Mouse (Mus musculus) kidney, embryonic 15.5 days (tissue): Measurements from ENCODE around the gene Ipo4. TPM values are rescaled to one million over a fixed set of nuclear protein-coding genes. Genes with fewer than 3 reads are reported as not detected.

Experiments used
- ATAC-seq: fragments of 200-750 bp; cut with Nextera tagmentation; replicated peaks from 2 replicates; pipeline ENCODE4 v1.8.0; 2017; ENCODE audit warnings: moderate TSS enrichment; ENCODE audit not compliant: low FRiP score
- H3K27ac ChIP-seq: fragments of 300-500 bp; sonication (generic); 2 replicates; pipeline ENCODE4 v1.5.1; 2015; ENCODE audit warnings: mild to moderate bottlenecking, inconsistent platforms
- H3K27me3 ChIP-seq: fragments of 300-500 bp; sonication (generic); 2 replicates; pipeline ENCODE4 v1.6.1; 2015; ENCODE audit warnings: inconsistent platforms
- H3K36me3 ChIP-seq: fragments of 300-500 bp; sonication (generic); 2 replicates; pipeline ENCODE4 v1.6.1; 2015; ENCODE audit warnings: inconsistent platforms
- H3K4me1 ChIP-seq: fragments of 300-500 bp; sonication (generic); 2 replicates; pipeline ENCODE4 v1.6.1; 2015; ENCODE audit warnings: inconsistent platforms
- H3K4me2 ChIP-seq: fragments of 300-500 bp; sonication (generic); 2 replicates; pipeline ENCODE4 v1.6.1; 2015; ENCODE audit warnings: moderate library complexity, mild to moderate bottlenecking, inconsistent platforms
- H3K4me3 ChIP-seq: fragments of 300-500 bp; sonication (generic); replicated peaks from 2 replicates; pipeline ENCODE4 v1.5.1; 2015; ENCODE audit warnings: mild to moderate bottlenecking, inconsistent platforms
- H3K9ac ChIP-seq: fragments of 300-500 bp; sonication (generic); 2 replicates; pipeline ENCODE4 v1.6.1; 2015; ENCODE audit warnings: mild to moderate bottlenecking, inconsistent platforms
- H3K9me3 ChIP-seq: fragments of 300-500 bp; sonication (generic); replicated peaks from 2 replicates; pipeline ENCODE4 v1.6.1; 2016; ENCODE audit warnings: inconsistent platforms
- WGBS: fragments of 180-500 bp; shearing (Covaris S2); methylation state at CpG from one replicate; pipeline ENCODE4 v1.1.7; 2015; ENCODE audit warnings: mixed read lengths; 5-methylcytosine and 5-hydroxymethylcytosine counted together
- polyA plus RNA-seq: library from polyadenylated mRNA; unstranded; fragments of >200 nt; fragmentation: Nextera tagmentation; extraction: Ambion mirVana; gene quantifications from 2 replicates; pipeline ENCODE4 v1.2.1, GENCODE M21; 2015

Ipo4 gene
- polyA plus RNA-seq: 97.4 and 115 TPM in 2 replicates

- H3K9ac ChIP-seq: peak within 1 kb of the TSS; percentile 59
- no peaks in the 10 kb centered on the region for H3K9me3 ChIP-seq
- H3K27me3 ChIP-seq: no peaks in the 10 kb centered on the region
- WGBS: 2% methylated on average over 33 of the region's 33 CpGs
- peak within 1 kb of the TSS; percentile 80 for H3K4me2 ChIP-seq
- H3K4me3 ChIP-seq: peak within 1 kb of the TSS; percentile 62
- peak within 1 kb of the TSS; percentile 54 for H3K27ac ChIP-seq
- H3K36me3 ChIP-seq: peaks cover 83% of the 10 kb centered on the region
- ATAC-seq: peak; percentile 89
- peaks cover 18% of the 10 kb centered on the region for H3K4me1 ChIP-seq
Measured at GRCm38 (mm10) chr14:55635523-55636007, at the start of gene Ipo4. Ipo4 (minus strand) TSS chr14:55635957.

- WGBS: 10% methylated on average over 3 of the region's 3 CpGs
Measured at GRCm38 (mm10) chr14:55682118-55682493, 46.3 kb upstream of the Ipo4 start.

GRCm38 (mm10) chr14:55681160-55682117 is 45.7 kb upstream of the Ipo4 start, which contains the start of gene Tinf2:
Tinf2 (minus strand) TSS chr14:55681820.
- Histone ChIP-seq H3K4me3 (peak within 1 kb of the TSS; percentile 84), H3K9ac (peak within 1 kb of the TSS; percentile 83), H3K4me2 (peak within 1 kb of the TSS; percentile 67), H3K27ac (peak within 1 kb of the TSS; percentile 94), H3K36me3 (peaks cover 37% of the 10 kb centered on the region), H3K4me1 (peaks cover 14% of the 10 kb centered on the region), H3K27me3 (no peaks in the 10 kb centered on the region), H3K9me3 (no peaks in the 10 kb centered on the region)
- ATAC-seq: peak; percentile 96
- WGBS: under 1% methylated on average over 66 of the region's 66 CpGs

More at GRCm38 (mm10) chr14:55682118-55682493, 46.3 kb upstream of the Ipo4 start:
- peaks cover 31% of the 10 kb centered on the region for H3K36me3 ChIP-seq
- H3K27ac ChIP-seq: peak overlapping the region; percentile 94
- peak overlapping the region; percentile 84 for H3K4me3 ChIP-seq
- ATAC-seq: peak; percentile 26
- peak overlapping the region; percentile 67 for H3K4me2 ChIP-seq
- no peaks in the 10 kb centered on the region for H3K9me3 ChIP-seq
- H3K9ac ChIP-seq: peak overlapping the region; percentile 83
- peaks cover 14% of the 10 kb centered on the region for H3K4me1 ChIP-seq
- H3K27me3 ChIP-seq: no peaks in the 10 kb centered on the region

- no peak overlapping the region for H3K4me3 ChIP-seq
- no peak for ATAC-seq
- H3K27ac ChIP-seq: no peak overlapping the region
- H3K9me3 ChIP-seq: no peaks in the 10 kb centered on the region
- no peak overlapping the region for H3K4me2 ChIP-seq
- H3K27me3 ChIP-seq: no peaks in the 10 kb centered on the region
- H3K36me3 ChIP-seq: peaks cover 55% of the 10 kb centered on the region
- H3K4me1 ChIP-seq: peaks cover 17% of the 10 kb centered on the region
- 85% methylated on average over 4 of the region's 4 CpGs for WGBS
- no peak overlapping the region for H3K9ac ChIP-seq
Measured at GRCm38 (mm10) chr14:55677615-55678014, 41.9 kb upstream of the Ipo4 start.

- Histone ChIP-seq H3K4me3 (peak overlapping the region; percentile 76), H3K36me3 (peaks cover 43% of the 10 kb centered on the region), H3K4me2 (peak overlapping the region; percentile 79), H3K27me3 (no peaks in the 10 kb centered on the region), H3K27ac (peak overlapping the region; percentile 90; the same call in 1 of the 2 replicates), H3K9ac (peak overlapping the region; percentile 51), H3K9me3 (no peaks in the 10 kb centered on the region), H3K4me1 (peaks cover 21% of the 10 kb centered on the region)
- 74% methylated on average over 7 of the region's 7 CpGs for WGBS
- ATAC-seq: no peak
Measured at GRCm38 (mm10) chr14:55672741-55673060, 36.9 kb upstream of the Ipo4 start.

- WGBS: under 1% methylated on average over 38 of the region's 38 CpGs
- peaks cover 37% of the 10 kb centered on the region for H3K36me3 ChIP-seq
Measured at GRCm38 (mm10) chr14:55671833-55672740, 36.3 kb upstream of the Ipo4 start, which contains the start of the genes Gmpr2 and Nedd8. Gmpr2 (plus strand) TSS chr14:55671941. Nedd8 (minus strand) TSS chr14:55672124.

GRCm38 (mm10) chr14:55671486-55671832 is 35.7 kb upstream of the Ipo4 start:
- H3K27ac ChIP-seq: peak overlapping the region; percentile 90
- H3K9ac ChIP-seq: peak overlapping the region; percentile 88
- H3K27me3 ChIP-seq: no peaks in the 10 kb centered on the region
- peak overlapping the region; percentile 76 for H3K4me3 ChIP-seq
- peaks cover 36% of the 10 kb centered on the region for H3K36me3 ChIP-seq
- peak; percentile 58 for ATAC-seq
- no peaks in the 10 kb centered on the region for H3K9me3 ChIP-seq
- H3K4me1 ChIP-seq: peaks cover 21% of the 10 kb centered on the region
- WGBS: 0% methylated on average over 12 of the region's 12 CpGs
- peak overlapping the region; percentile 79 for H3K4me2 ChIP-seq

More at GRCm38 (mm10) chr14:55671833-55672740, 36.3 kb upstream of the Ipo4 start, which contains the start of the genes Gmpr2 and Nedd8:
- ATAC-seq: peak; percentile 96
- H3K9me3 ChIP-seq: no peaks in the 10 kb centered on the region
- H3K4me2 ChIP-seq: peak within 1 kb of the TSS; percentile 79
- H3K4me3 ChIP-seq: peak within 1 kb of the TSS; percentile 76
- no peaks in the 10 kb centered on the region for H3K27me3 ChIP-seq
- peaks cover 21% of the 10 kb centered on the region for H3K4me1 ChIP-seq
- peak within 1 kb of the TSS; percentile 90 for H3K27ac ChIP-seq
- H3K9ac ChIP-seq: peak within 1 kb of the TSS; percentile 88

GRCm38 (mm10) chr14:55660636-55661035 is 24.9 kb upstream of the Ipo4 start:
- peak; percentile 20; the same call in 1 of the 2 replicates for ATAC-seq
- H3K9me3 ChIP-seq: no peaks in the 10 kb centered on the region

GRCm38 (mm10) chr14:55659960-55660573 is 24.3 kb upstream of the Ipo4 start, which contains the start of gene Mdp1:
Mdp1 (minus strand) TSS chr14:55660508.
- peaks cover 46% of the 10 kb centered on the region for H3K36me3 ChIP-seq
- ATAC-seq: peak; percentile 95
- H3K27ac ChIP-seq: peak within 1 kb of the TSS; percentile 69
- H3K4me2 ChIP-seq: peak within 1 kb of the TSS; percentile 59
- H3K4me3 ChIP-seq: peak within 1 kb of the TSS; percentile 62
- 0% methylated on average over 39 of the region's 39 CpGs for WGBS
- no peaks in the 10 kb centered on the region for H3K27me3 ChIP-seq
- H3K9ac ChIP-seq: peak within 1 kb of the TSS; percentile 61
- no peaks in the 10 kb centered on the region for H3K9me3 ChIP-seq
- H3K4me1 ChIP-seq: peaks cover 17% of the 10 kb centered on the region

More at GRCm38 (mm10) chr14:55660636-55661035, 24.9 kb upstream of the Ipo4 start:
- 52% methylated on average over 2 of the region's 2 CpGs for WGBS
- Histone ChIP-seq H3K4me1 (peaks cover 17% of the 10 kb centered on the region), H3K9ac (no peak overlapping the region), H3K4me3 (peak overlapping the region; percentile 62), H3K4me2 (peak overlapping the region; percentile 59), H3K36me3 (peaks cover 52% of the 10 kb centered on the region), H3K27me3 (no peaks in the 10 kb centered on the region), H3K27ac (0 out of 2 replicates have a peak overlapping the region, but pooled peaks have one; percentile 69)

- Histone ChIP-seq H3K36me3 (peaks cover 35% of the 10 kb centered on the region), H3K27me3 (no peaks in the 10 kb centered on the region), H3K4me2 (no peak overlapping the region), H3K9me3 (no peaks in the 10 kb centered on the region), H3K4me3 (no peak overlapping the region), H3K4me1 (peaks cover 17% of the 10 kb centered on the region), H3K9ac (no peak overlapping the region), H3K27ac (no peak overlapping the region)
- 91% methylated on average over 5 of the region's 5 CpGs for WGBS
- no peak for ATAC-seq
Measured at GRCm38 (mm10) chr14:55658011-55658410, 22.3 kb upstream of the Ipo4 start.

GRCm38 (mm10) chr14:55656935-55657334 is 21.2 kb upstream of the Ipo4 start:
- H3K27me3 ChIP-seq: no peaks in the 10 kb centered on the region
- 87% methylated on average over 3 of the region's 3 CpGs for WGBS
- H3K4me3 ChIP-seq: no peak overlapping the region
- no peak overlapping the region for H3K4me2 ChIP-seq
- no peak for ATAC-seq
- H3K36me3 ChIP-seq: peaks cover 27% of the 10 kb centered on the region
- H3K9me3 ChIP-seq: no peaks in the 10 kb centered on the region
- H3K27ac ChIP-seq: no peak overlapping the region
- no peak overlapping the region for H3K9ac ChIP-seq
- peaks cover 17% of the 10 kb centered on the region for H3K4me1 ChIP-seq
